In the genomic region with DNA sequence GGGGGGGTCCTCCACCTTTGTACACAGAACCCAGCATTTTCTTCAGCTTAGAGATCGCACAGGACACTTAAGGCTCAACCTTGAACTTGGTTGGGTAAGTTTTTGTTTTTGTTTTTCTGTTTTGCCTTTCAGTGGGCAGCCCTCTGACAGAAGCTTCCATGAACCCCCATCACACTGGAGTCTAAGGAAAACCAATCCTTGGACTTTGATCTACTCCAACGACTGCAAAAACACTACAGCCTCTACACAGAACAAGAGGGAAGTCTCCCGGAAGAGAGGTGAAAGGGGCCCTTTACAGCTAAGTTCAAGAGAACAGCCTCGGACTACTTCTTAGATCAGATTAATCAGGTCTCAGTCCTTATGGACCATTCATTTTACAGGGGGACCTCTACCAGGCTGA, we compare ENCODE assay signal across 10 mouse cellular contexts. TPM values are rescaled to one million over a fixed set of nuclear protein-coding genes. Genes with fewer than 3 reads are reported as not detected.
A peak's percentile ranks its signal among the peaks of the same experiment; 100 is the strongest.
DNase-seq lines count a peak whose midpoint lies in the region; ATAC-seq and TF ChIP-seq lines count a peak whose summit lies in the region.
"Had no signal": no experiment of that assay in that cellular context is flagged by ENCODE, and none has a peak within 500 bp of the region (broad histone marks: within the 10 kb centered on the region; RNA-seq: fewer than 3 reads in every experiment).

No protein-coding gene starts in this region.

- no peak overlapping the region for H3K4me3 ChIP-seq in kidney, adult 2 months (ENCODE audit: insufficient read depth, low read depth, low read length)
- H3K4me3 ChIP-seq in cortical plate, adult 2 months (ENCODE audit: insufficient read depth, low read length) = peak overlapping the region; percentile 69; the same call in 1 of the 2 replicates
- H3K4me3 ChIP-seq in hindbrain, embryonic 10.5 days = peak overlapping the region; percentile 87
- peak overlapping the region; percentile 85 for H3K4me3 ChIP-seq in midbrain, embryonic 12.5 days

- no peaks in the 10 kb centered on the region; the same call in 1 of the 2 replicates for H3K27me3 ChIP-seq in kidney, adult 2 months (replicated peaks; ENCODE audit: control insufficient read depth, insufficient read depth, low read length)
- peaks cover 38% of the 10 kb centered on the region for H3K27me3 ChIP-seq in hindbrain, embryonic 10.5 days (ENCODE audit: insufficient read depth, poor library complexity, severe bottlenecking)
- peaks cover 38% of the 10 kb centered on the region for H3K27me3 ChIP-seq in midbrain, embryonic 12.5 days

- no peak for TF ChIP-seq CTCF in kidney, adult 2 months (conservative IDR thresholded peaks at IDR 0.05; ENCODE audit: insufficient read depth, insufficient read length, low read depth, low read length)
- TF ChIP-seq CTCF in cortical plate, adult 2 months (IDR thresholded peaks at IDR 0.05; ENCODE audit: extremely low read depth, insufficient read depth, low read length) = no peak

- peak; percentile 9 for DNase-seq in kidney, adult 2 months
- no peak for DNase-seq in kidney, postnatal 25 days
- DNase-seq in hindbrain, embryonic 10.5 days (ENCODE audit: low spot score) = no peak
- no peak for DNase-seq in adrenal gland, adult (ENCODE audit: inconsistent age in 2 of 2, low spot score in 1 of 2)
- DNase-seq in layer of hippocampus, postnatal 10 days (ENCODE audit: low spot score in 2 of 2) = no peak
- DNase-seq in cerebellum, adult 9-10 months = no peak
- DNase-seq: cerebellum, postnatal 36 days; kidney, postnatal 36 days had no signal

- no peaks in the 10 kb centered on the region for H3K36me3 ChIP-seq in kidney, adult 2 months (ENCODE audit: control insufficient read depth, insufficient read depth, low read length)
- no peaks in the 10 kb centered on the region for H3K36me3 ChIP-seq in hindbrain, embryonic 10.5 days
- H3K36me3 ChIP-seq in midbrain, embryonic 12.5 days = no peaks in the 10 kb centered on the region

- H3K9me3 ChIP-seq in hindbrain, embryonic 10.5 days = no peaks in the 10 kb centered on the region
- H3K9me3 ChIP-seq in midbrain, embryonic 12.5 days = no peaks in the 10 kb centered on the region

- peak overlapping the region; percentile 74 for H3K4me2 ChIP-seq in midbrain, embryonic 12.5 days (replicated peaks)

- H3K27ac ChIP-seq in kidney, adult 2 months (ENCODE audit: insufficient read depth, low read depth, low read length) = no peak overlapping the region
- H3K27ac ChIP-seq in cortical plate, adult 2 months (ENCODE audit: insufficient read depth, low read length) = no peak overlapping the region
- no peak overlapping the region for H3K27ac ChIP-seq in hindbrain, embryonic 10.5 days
- no peak overlapping the region for H3K27ac ChIP-seq in midbrain, embryonic 12.5 days (replicated peaks)

- no peak for ATAC-seq in midbrain, embryonic 12.5 days (ENCODE audit: low FRiP score, low read depth)

- H3K9ac ChIP-seq in midbrain, embryonic 12.5 days (replicated peaks) = 0 out of 2 replicates have a peak overlapping the region, but pooled peaks have one; percentile 87

- 21% methylated on average over 4 of the region's 4 CpGs for WGBS in kidney, adult 2 months
- WGBS in hindbrain, embryonic 10.5 days = 32% methylated on average over 4 of the region's 4 CpGs
- WGBS in midbrain, embryonic 12.5 days = 28% methylated on average over 4 of the region's 4 CpGs

- no peaks in the 10 kb centered on the region; the same call in 1 of the 2 replicates for H3K4me1 ChIP-seq in kidney, adult 2 months (ENCODE audit: control insufficient read depth, insufficient read depth, low read length)
- H3K4me1 ChIP-seq in cortical plate, adult 2 months (ENCODE audit: control insufficient read depth, insufficient read depth, low read length) = no peaks in the 10 kb centered on the region; the same call in 1 of the 2 replicates
- H3K4me1 ChIP-seq in hindbrain, embryonic 10.5 days (replicated peaks) = peaks cover 43% of the 10 kb centered on the region
- H3K4me1 ChIP-seq in midbrain, embryonic 12.5 days = peaks cover 39% of the 10 kb centered on the region

- no peak for TF ChIP-seq POLR2A in kidney, adult 2 months (IDR thresholded peaks at IDR 0.05; ENCODE audit: low read depth, low read length)
- TF ChIP-seq POLR2A in cortical plate, adult 2 months (IDR thresholded peaks at IDR 0.05; ENCODE audit: extremely low read depth, insufficient read depth, low read length) = no peak

RNA-seq across cellular contexts. Expression of gene Pip5k1b, which starts 1.2 kb away (rescaled TPM):
- 3.7 and 4.0 TPM in 2 replicates for polyA plus RNA-seq in kidney, adult 2 months (2012; rRNA removed)
- polyA plus RNA-seq in cortical plate, adult 2 months (2012; rRNA removed) = 11.9 and 15.4 TPM in 2 replicates
- 0.82 and 2.2 TPM in 2 replicates for polyA plus RNA-seq in hindbrain, embryonic 10.5 days (2016; fragmentation: Nextera tagmentation; extraction: Ambion mirVana)
- polyA plus RNA-seq in midbrain, embryonic 12.5 days (2016; fragmentation: Nextera tagmentation; extraction: Ambion mirVana) = 2.3 and 2.7 TPM in 2 replicates
- total RNA-seq in layer of hippocampus, postnatal 10 days (2021) = 10 to 100 TPM; 21.6 to 21.7 TPM
